ENCODE assay signal across 9 mouse cellular contexts in genomic region chr7:73772275-73772765, GRCm38 (mm10). TPM values are rescaled to one million over a fixed set of nuclear protein-coding genes. Genes with fewer than 3 reads are reported as not detected.
DNase-seq lines count a peak whose midpoint lies in the region; ATAC-seq and TF ChIP-seq lines count a peak whose summit lies in the region.
"Had no signal": no experiment of that assay in that cellular context is flagged by ENCODE, and none has a peak within 500 bp of the region (broad histone marks: within the 10 kb centered on the region; RNA-seq: fewer than 3 reads in every experiment).

No protein-coding gene starts in this region.

- no peaks in the 10 kb centered on the region for H3K9me3 ChIP-seq in forebrain, embryonic 15.5 days
- H3K9me3 ChIP-seq in forebrain, embryonic 10.5 days = no peaks in the 10 kb centered on the region
- H3K9me3 ChIP-seq in neural tube, embryonic 13.5 days = no peaks in the 10 kb centered on the region
- H3K9me3 ChIP-seq in limb, embryonic 14.5 days (ENCODE audit: control insufficient read depth, low read length) = no peaks in the 10 kb centered on the region
- no peaks in the 10 kb centered on the region for H3K9me3 ChIP-seq in stomach, embryonic 15.5 days

- H3K4me3 ChIP-seq in forebrain, embryonic 15.5 days = no peak overlapping the region
- no peak overlapping the region for H3K4me3 ChIP-seq in forebrain, embryonic 10.5 days
- H3K4me3 ChIP-seq in neural tube, embryonic 13.5 days = no peak overlapping the region
- no peak overlapping the region for H3K4me3 ChIP-seq in limb, embryonic 14.5 days (replicated peaks; ENCODE audit: low read length)
- H3K4me3 ChIP-seq in stomach, embryonic 15.5 days (replicated peaks) = no peak overlapping the region
- H3K4me3 ChIP-seq: myocyte had no signal

- H3K4me1 ChIP-seq in forebrain, embryonic 15.5 days = peaks cover 10% of the 10 kb centered on the region; the same call in 1 of the 2 replicates
- H3K4me1 ChIP-seq in forebrain, embryonic 10.5 days = peaks cover 5% of the 10 kb centered on the region
- H3K4me1 ChIP-seq in neural tube, embryonic 13.5 days (replicated peaks) = peaks cover 7% of the 10 kb centered on the region
- peaks cover 5% of the 10 kb centered on the region; the same call in 1 of the 2 replicates for H3K4me1 ChIP-seq in limb, embryonic 14.5 days (ENCODE audit: control insufficient read depth, insufficient read depth, low read length)
- H3K4me1 ChIP-seq in stomach, embryonic 15.5 days = peaks cover 16% of the 10 kb centered on the region

- H3K36me3 ChIP-seq in forebrain, embryonic 15.5 days = no peaks in the 10 kb centered on the region
- no peaks in the 10 kb centered on the region for H3K36me3 ChIP-seq in forebrain, embryonic 10.5 days (replicated peaks)
- H3K36me3 ChIP-seq in neural tube, embryonic 13.5 days = 0 out of 2 replicates have a peak, but pooled peaks cover 3% of the 10 kb centered on the region
- H3K36me3 ChIP-seq in limb, embryonic 14.5 days (ENCODE audit: control insufficient read depth, insufficient read depth, low read length) = peaks cover 18% of the 10 kb centered on the region; the same call in 1 of the 2 replicates
- no peaks in the 10 kb centered on the region; the same call in 1 of the 2 replicates for H3K36me3 ChIP-seq in stomach, embryonic 15.5 days

- no peak overlapping the region for H3K27ac ChIP-seq in forebrain, embryonic 15.5 days (replicated peaks)
- no peak overlapping the region for H3K27ac ChIP-seq in forebrain, embryonic 10.5 days
- no peak overlapping the region for H3K27ac ChIP-seq in neural tube, embryonic 13.5 days (replicated peaks)
- H3K27ac ChIP-seq in limb, embryonic 14.5 days (replicated peaks; ENCODE audit: low read depth, low read length) = no peak overlapping the region
- H3K27ac ChIP-seq in stomach, embryonic 15.5 days = no peak overlapping the region

- no peak overlapping the region for H3K9ac ChIP-seq in forebrain, embryonic 15.5 days (replicated peaks)
- no peak overlapping the region for H3K9ac ChIP-seq in neural tube, embryonic 13.5 days
- H3K9ac ChIP-seq in limb, embryonic 14.5 days (ENCODE audit: low read depth, low read length, severe bottlenecking) = no peak overlapping the region
- no peak overlapping the region for H3K9ac ChIP-seq in stomach, embryonic 15.5 days

- DNase-seq in forebrain, embryonic 10.5 days (ENCODE audit: extremely low spot score, low spot score) = no peak
- no peak for DNase-seq in neural tube, embryonic 10.5 days (ENCODE audit: extremely low spot score, low spot score)
- DNase-seq in limb, embryonic 14.5 days (ENCODE audit: low spot score) = peak; percentile 55
- DNase-seq in gastrocnemius, adult 18-20 months (ENCODE audit: low spot score) = no peak
- no peak for DNase-seq in adipocyte (ENCODE audit: low spot score)

- H3K4me2 ChIP-seq in forebrain, embryonic 15.5 days (replicated peaks) = no peak overlapping the region
- 0 out of 2 replicates have a peak overlapping the region, but pooled peaks have one; percentile 1 for H3K4me2 ChIP-seq in neural tube, embryonic 13.5 days
- H3K4me2 ChIP-seq in limb, embryonic 14.5 days (replicated peaks; ENCODE audit: low read depth, low read length, severe bottlenecking) = no peak overlapping the region
- H3K4me2 ChIP-seq in stomach, embryonic 15.5 days = 0 out of 2 replicates have a peak overlapping the region, but pooled peaks have one; percentile 3

- no peak for TF ChIP-seq POLR2A in limb, embryonic 14.5 days (IDR thresholded peaks at IDR 0.05; ENCODE audit: borderline replicate concordance, extremely low read depth, insufficient read depth, insufficient read length)

- H3K27me3 ChIP-seq in forebrain, embryonic 15.5 days = no peaks in the 10 kb centered on the region
- H3K27me3 ChIP-seq in forebrain, embryonic 10.5 days (ENCODE audit: poor library complexity, severe bottlenecking) = no peaks in the 10 kb centered on the region
- H3K27me3 ChIP-seq in neural tube, embryonic 13.5 days = no peaks in the 10 kb centered on the region
- H3K27me3 ChIP-seq in limb, embryonic 14.5 days (ENCODE audit: control insufficient read depth, insufficient read depth, low read length) = no peaks in the 10 kb centered on the region
- H3K27me3 ChIP-seq in stomach, embryonic 15.5 days (replicated peaks) = no peaks in the 10 kb centered on the region

- ATAC-seq in forebrain, embryonic 15.5 days (replicated peaks) = peak; percentile 16; the same call in 1 of the 2 replicates
- no peak for ATAC-seq in neural tube, embryonic 13.5 days (ENCODE audit: low read depth)
- no peak for ATAC-seq in limb, embryonic 14.5 days (ENCODE audit: low FRiP score, low read depth)
- ATAC-seq in stomach, embryonic 15.5 days (ENCODE audit: insufficient read depth, low FRiP score, low read depth) = no peak

- 57% methylated on average over 14 of the region's 14 CpGs for WGBS in forebrain, embryonic 15.5 days
- WGBS in forebrain, embryonic 10.5 days = 83% methylated on average over 14 of the region's 14 CpGs
- WGBS in neural tube, embryonic 13.5 days = 63% methylated on average over 14 of the region's 14 CpGs
- 54% methylated on average over 14 of the region's 14 CpGs for WGBS in limb, embryonic 14.5 days
- WGBS in stomach, embryonic 15.5 days = 58% methylated on average over 14 of the region's 14 CpGs

RNA-seq across cellular contexts. Expression of gene Fam174b, which starts 32.2 kb away (rescaled TPM):
- polyA plus RNA-seq in forebrain, embryonic 15.5 days (2015; fragmentation: Nextera tagmentation; extraction: Ambion mirVana) = 28.2 and 31.2 TPM in 2 replicates
- 13.4 and 15.1 TPM in 2 replicates for polyA plus RNA-seq in forebrain, embryonic 10.5 days (2016; fragmentation: Nextera tagmentation; extraction: Ambion mirVana)
- 26.3 and 34.3 TPM in 2 replicates for polyA plus RNA-seq in neural tube, embryonic 13.5 days (2015; fragmentation: Nextera tagmentation; extraction: Ambion mirVana)
- polyA plus RNA-seq in limb, embryonic 14.5 days (2012; rRNA removed) = 20.8 and 23.4 TPM in 2 replicates
- polyA plus RNA-seq in limb, embryonic 14.5 days (2014; fragmentation: Nextera tagmentation; extraction: Ambion mirVana) = 31.3 and 34.4 TPM in 2 replicates
- polyA plus RNA-seq in stomach, embryonic 15.5 days (2015; fragmentation: Nextera tagmentation; extraction: Ambion mirVana) = 58.0 and 67.7 TPM in 2 replicates
- 1 to 10 TPM; 2.0 to 2.3 TPM for total RNA-seq in gastrocnemius, adult 18-20 months (2021)
- polyA plus RNA-seq: myocyte had no signal

Comparison
In these comparisons a context has a peak if more than half of its experiments do, and no peak if none do; other contexts are left out.
1. H3K4me2 ChIP-seq: peak in neural tube, embryonic 13.5 days (single experiment) and stomach, embryonic 15.5 days (single experiment); none in forebrain, embryonic 15.5 days (single experiment) and limb, embryonic 14.5 days (single experiment).